Mouse (Mus musculus) testis, adult 2 months (tissue): ENCODE data around the gene Krt82.

Experiments
- CTCF ChIP-seq: fragments of 200-500 bp; IDR thresholded peaks from 2 replicates; pipeline ENCODE4 v1.5.1; 2012; ENCODE audit warnings: low read depth, mild to moderate bottlenecking, inconsistent platforms, low read length, moderate library complexity; ENCODE audit not compliant: control insufficient read depth, insufficient read depth, insufficient replicate concordance
- POLR2A ChIP-seq: fragments of 200-500 bp; IDR thresholded peaks from 2 replicates; pipeline ENCODE4 v1.6.1; 2012; ENCODE audit warnings: low read depth, mild to moderate bottlenecking, inconsistent platforms, low read length, moderate library complexity; ENCODE audit not compliant: control insufficient read depth

GRCm38 (mm10) chr15:101599123-101599522 is 48.7 kb upstream of the Krt82 start:
- TF ChIP-seq CTCF (no peak), POLR2A (no peak)
